Mouse (Mus musculus): ENCODE results near the gene Gm14226. TPM values are rescaled to one million over a fixed set of nuclear protein-coding genes. Genes with fewer than 3 reads are reported as not detected.
"Not testable (repeated sequence)": the region's sequence is repeated elsewhere in the genome, so short reads cannot be mapped to it uniquely, and the experiment has no call there.

The Gm14226 gene
- 0.14 and 0.31 TPM in 2 replicates for polyA plus RNA-seq (2016; fragmentation: Nextera tagmentation; extraction: Ambion mirVana)

- WGBS = 1% methylated on average over 24 of the region's 26 CpGs
- Histone ChIP-seq H3K27me3 (ENCODE audit: insufficient read depth, poor library complexity, severe bottlenecking) (peaks cover 47% of the 10 kb centered on the region), H3K4me3 (peak within 1 kb of the TSS; percentile 53), H3K4me1 (replicated peaks) (peaks cover 12% of the 10 kb centered on the region), H3K27ac (peak within 1 kb of the TSS; percentile 89)
- not testable (repeated sequence) for H3K36me3 ChIP-seq; DNase-seq (ENCODE audit: low spot score); H3K9me3 ChIP-seq
Observed at GRCm38 (mm10) chr2:155018251-155018755, at the start of gene Gm14226. Gm14226 (plus strand) TSS chr2:155018266.

DNA sequence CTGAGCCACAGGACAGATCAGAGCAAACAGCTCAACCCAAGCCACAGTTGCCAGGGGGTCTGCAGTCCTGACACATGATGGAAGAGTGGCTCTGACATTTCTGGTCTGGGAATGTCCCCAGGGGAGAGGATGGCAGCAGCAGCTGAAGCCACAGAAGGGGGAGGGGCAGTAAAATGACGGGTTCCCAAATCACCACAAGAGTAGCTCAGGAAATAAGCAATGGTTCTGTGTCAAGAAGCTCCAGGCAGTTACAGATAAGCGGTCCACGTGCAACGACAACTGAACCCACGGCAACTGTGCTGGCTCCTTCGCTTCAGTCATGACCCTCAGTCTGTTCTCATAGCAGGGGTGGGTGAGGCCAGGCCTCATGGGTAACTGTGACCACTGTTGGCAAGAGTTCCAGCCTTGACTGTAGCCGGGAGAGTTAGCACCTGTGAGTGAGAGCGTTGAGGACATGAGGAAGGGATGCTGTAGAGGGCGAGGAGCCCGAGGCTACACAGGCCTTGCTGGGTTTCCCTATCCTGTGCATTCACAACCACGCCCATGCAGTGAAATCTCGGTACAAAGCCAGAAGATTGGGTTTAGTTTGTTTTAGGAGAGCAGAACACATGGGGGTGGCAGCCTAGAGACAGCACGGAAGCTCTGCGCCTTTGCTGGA, 48.2 kb upstream of the Gm14226 start:
- not testable (repeated sequence) for H3K27me3 ChIP-seq (ENCODE audit: insufficient read depth, poor library complexity, severe bottlenecking); H3K36me3 ChIP-seq; H3K4me3 ChIP-seq; H3K9me3 ChIP-seq
- peak; percentile 5 for DNase-seq (ENCODE audit: low spot score)
- WGBS = 78% methylated on average over 14 of the region's 14 CpGs
- Histone ChIP-seq H3K4me1 (replicated peaks) (peaks cover 14% of the 10 kb centered on the region), H3K27ac (0 out of 2 replicates have a peak overlapping the region, but pooled peaks have one; percentile 29)

- WGBS = 76% methylated on average over 18 of the region's 18 CpGs
- H3K36me3 ChIP-seq = no peaks in the 10 kb centered on the region
- H3K9me3 ChIP-seq = no peaks in the 10 kb centered on the region
- H3K27me3 ChIP-seq (ENCODE audit: insufficient read depth, poor library complexity, severe bottlenecking) = no peaks in the 10 kb centered on the region
- DNase-seq (ENCODE audit: low spot score) = no peak
- H3K27ac ChIP-seq = no peak overlapping the region
- H3K4me1 ChIP-seq (replicated peaks) = peaks cover 14% of the 10 kb centered on the region
- no peak overlapping the region for H3K4me3 ChIP-seq
Observed at GRCm38 (mm10) chr2:154971919-154972692, 46.0 kb upstream of the Gm14226 start.

- DNase-seq (ENCODE audit: low spot score) = no peak
- WGBS = 83% methylated on average over 5 of the region's 5 CpGs
- no peaks in the 10 kb centered on the region for H3K9me3 ChIP-seq
- no peak overlapping the region for H3K4me3 ChIP-seq
- no peaks in the 10 kb centered on the region for H3K36me3 ChIP-seq
- no peak overlapping the region for H3K27ac ChIP-seq
- peaks cover 14% of the 10 kb centered on the region for H3K4me1 ChIP-seq (replicated peaks)
- H3K27me3 ChIP-seq (ENCODE audit: insufficient read depth, poor library complexity, severe bottlenecking) = no peaks in the 10 kb centered on the region
Observed at GRCm38 (mm10) chr2:154972981-154973380, 45.1 kb upstream of the Gm14226 start.

- Histone ChIP-seq H3K4me1 (replicated peaks) (no peaks in the 10 kb centered on the region), H3K9me3 (no peaks in the 10 kb centered on the region), H3K4me3 (no peak overlapping the region), H3K27ac (no peak overlapping the region), H3K27me3 (ENCODE audit: insufficient read depth, poor library complexity, severe bottlenecking) (no peaks in the 10 kb centered on the region), H3K36me3 (no peaks in the 10 kb centered on the region)
- WGBS = 76% methylated on average over 1 of the region's 1 CpGs
- no peak for DNase-seq (ENCODE audit: low spot score)
Observed at GRCm38 (mm10) chr2:154986609-154987008, 31.5 kb upstream of the Gm14226 start.

DNA sequence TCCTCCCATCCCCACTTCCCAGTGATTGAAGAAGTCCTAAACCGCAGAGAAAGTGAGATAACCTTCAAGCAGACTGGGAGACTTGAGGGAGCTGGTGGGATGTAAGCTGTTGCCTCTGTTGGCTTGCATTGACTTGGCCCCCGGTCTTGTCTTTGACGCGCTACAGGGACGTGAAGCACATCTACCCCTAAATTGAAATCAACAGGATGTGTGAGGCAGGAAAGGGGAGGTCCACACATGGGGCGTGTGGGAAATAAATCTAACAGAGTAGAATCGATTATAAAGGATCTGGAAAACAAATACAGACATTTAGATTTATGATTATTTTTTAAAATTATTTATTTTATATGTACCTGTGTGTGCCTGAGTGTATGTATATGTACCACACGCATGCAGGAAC, 26.7 kb upstream of the Gm14226 start:
- Histone ChIP-seq H3K4me1 (replicated peaks) (no peaks in the 10 kb centered on the region), H3K27me3 (ENCODE audit: insufficient read depth, poor library complexity, severe bottlenecking) (no peaks in the 10 kb centered on the region), H3K27ac (no peak overlapping the region), H3K9me3 (no peaks in the 10 kb centered on the region), H3K4me3 (no peak overlapping the region), H3K36me3 (no peaks in the 10 kb centered on the region)
- no peak for DNase-seq (ENCODE audit: low spot score)
- WGBS = 85% methylated on average over 8 of the region's 8 CpGs

DNA sequence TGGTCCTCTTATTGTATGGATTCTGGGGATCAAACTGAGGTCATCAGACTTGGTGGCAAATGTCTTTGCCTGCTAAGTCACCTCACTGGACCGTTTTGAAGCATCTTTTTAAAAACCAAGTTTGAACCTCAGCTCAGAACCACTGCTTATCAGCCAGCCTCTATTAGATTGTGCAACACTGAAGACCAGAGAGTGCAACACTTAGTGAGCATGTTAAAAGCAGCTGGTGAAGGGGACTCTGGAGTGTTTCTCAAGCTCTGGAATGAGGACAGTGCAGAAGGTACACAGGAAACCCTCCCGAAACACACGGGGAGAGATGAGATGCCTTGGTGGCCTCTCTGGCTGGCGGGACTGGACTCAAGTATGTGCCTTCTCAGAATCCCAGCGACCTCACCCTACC, 26.0 kb upstream of the Gm14226 start:
- no peak for DNase-seq (ENCODE audit: low spot score)
- no peak overlapping the region for H3K4me3 ChIP-seq
- WGBS = 74% methylated on average over 5 of the region's 5 CpGs

DNA sequence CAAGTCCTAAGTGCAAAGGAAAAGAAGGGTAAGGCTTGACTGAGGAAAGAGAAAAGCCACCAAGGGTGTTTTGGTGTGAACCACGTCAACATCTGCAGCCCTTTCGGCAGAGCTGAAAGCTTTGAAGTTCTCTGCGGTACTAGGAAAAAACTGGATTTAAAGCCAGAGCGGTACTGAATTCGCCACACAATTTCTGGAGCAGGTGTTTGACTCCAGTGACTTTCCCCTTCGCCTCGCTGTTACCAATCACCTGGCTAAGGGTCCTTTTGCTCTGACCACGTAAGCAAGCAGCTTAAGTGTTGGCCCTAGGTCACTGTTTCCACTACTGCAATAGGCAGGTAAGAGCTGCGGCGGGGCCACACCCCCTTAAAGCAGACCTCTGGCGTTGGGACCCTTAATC, 12.6 kb upstream of the Gm14226 start:
- no peak for DNase-seq (ENCODE audit: low spot score)
- Histone ChIP-seq H3K9me3 (peaks cover 4% of the 10 kb centered on the region; the same call in 1 of the 2 replicates), H3K27ac (no peak overlapping the region), H3K27me3 (ENCODE audit: insufficient read depth, poor library complexity, severe bottlenecking) (0 out of 2 replicates have a peak, but pooled peaks cover 3% of the 10 kb centered on the region), H3K36me3 (no peaks in the 10 kb centered on the region), H3K4me3 (no peak overlapping the region), H3K4me1 (replicated peaks) (no peaks in the 10 kb centered on the region)
- WGBS = 90% methylated on average over 11 of the region's 11 CpGs

More for the DNA sequence above, 26.0 kb upstream of the Gm14226 start:
- H3K9me3 ChIP-seq = no peaks in the 10 kb centered on the region
- H3K27me3 ChIP-seq (ENCODE audit: insufficient read depth, poor library complexity, severe bottlenecking) = no peaks in the 10 kb centered on the region
- H3K27ac ChIP-seq = no peak overlapping the region
- H3K4me1 ChIP-seq (replicated peaks) = no peaks in the 10 kb centered on the region
- no peaks in the 10 kb centered on the region for H3K36me3 ChIP-seq

DNA sequence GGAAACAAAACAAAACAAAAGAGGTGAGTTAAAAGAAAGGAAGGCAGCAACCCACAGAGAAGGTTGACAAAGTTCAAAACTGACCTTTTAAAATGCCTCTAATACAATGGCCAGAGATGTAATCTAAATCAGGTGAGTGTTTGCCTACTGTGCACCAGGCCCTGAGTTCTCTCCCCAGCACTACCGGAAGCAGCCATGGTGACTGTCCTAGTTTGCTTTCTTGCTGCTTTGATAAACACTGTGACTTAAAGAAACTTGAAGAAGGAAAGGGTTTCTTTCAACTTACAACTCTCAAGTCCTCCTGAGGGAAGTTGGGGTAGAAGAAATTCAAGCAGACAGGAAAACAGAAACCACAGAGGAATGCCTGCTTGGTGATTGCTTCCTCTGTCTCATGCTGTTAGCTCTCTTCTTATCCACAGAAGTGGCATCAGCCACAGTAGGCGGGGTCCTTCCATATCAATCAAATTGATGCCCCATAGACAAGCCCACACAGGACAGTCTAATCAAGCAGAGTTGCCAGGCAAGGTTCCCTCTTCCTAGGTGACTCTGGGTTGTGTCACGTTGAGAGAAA, 6.9 kb upstream of the Gm14226 start:
- H3K27me3 ChIP-seq (ENCODE audit: insufficient read depth, poor library complexity, severe bottlenecking) = peaks cover 19% of the 10 kb centered on the region
- WGBS = 60% methylated on average over 3 of the region's 3 CpGs

GRCm38 (mm10) chr2:155012991-155013390, 5.1 kb upstream of the Gm14226 start:
- H3K27ac ChIP-seq = no peak overlapping the region
- H3K27me3 ChIP-seq (ENCODE audit: insufficient read depth, poor library complexity, severe bottlenecking) = peaks cover 19% of the 10 kb centered on the region
- no peaks in the 10 kb centered on the region for H3K4me1 ChIP-seq (replicated peaks)
- no peak overlapping the region for H3K4me3 ChIP-seq
- DNase-seq (ENCODE audit: low spot score) = no peak
- 78% methylated on average over 6 of the region's 6 CpGs for WGBS
- H3K9me3 ChIP-seq = no peaks in the 10 kb centered on the region
- no peaks in the 10 kb centered on the region for H3K36me3 ChIP-seq

More for the DNA sequence above, 6.9 kb upstream of the Gm14226 start:
- no peak overlapping the region for H3K4me3 ChIP-seq
- H3K36me3 ChIP-seq = no peaks in the 10 kb centered on the region
- peaks cover 4% of the 10 kb centered on the region; the same call in 1 of the 2 replicates for H3K9me3 ChIP-seq
- H3K4me1 ChIP-seq (replicated peaks) = no peaks in the 10 kb centered on the region
- no peak for DNase-seq (ENCODE audit: low spot score)
- no peak overlapping the region for H3K27ac ChIP-seq

GRCm38 (mm10) chr2:155016751-155017150, 1.3 kb upstream of the Gm14226 start:
- H3K9me3 ChIP-seq; H3K36me3 ChIP-seq; H3K4me3 ChIP-seq; H3K27ac ChIP-seq; DNase-seq (ENCODE audit: low spot score): not testable (repeated sequence)
- 8% methylated on average over 8 of the region's 9 CpGs for WGBS
- Histone ChIP-seq H3K4me1 (replicated peaks) (peaks cover 12% of the 10 kb centered on the region), H3K27me3 (ENCODE audit: insufficient read depth, poor library complexity, severe bottlenecking) (peaks cover 37% of the 10 kb centered on the region)

DNA sequence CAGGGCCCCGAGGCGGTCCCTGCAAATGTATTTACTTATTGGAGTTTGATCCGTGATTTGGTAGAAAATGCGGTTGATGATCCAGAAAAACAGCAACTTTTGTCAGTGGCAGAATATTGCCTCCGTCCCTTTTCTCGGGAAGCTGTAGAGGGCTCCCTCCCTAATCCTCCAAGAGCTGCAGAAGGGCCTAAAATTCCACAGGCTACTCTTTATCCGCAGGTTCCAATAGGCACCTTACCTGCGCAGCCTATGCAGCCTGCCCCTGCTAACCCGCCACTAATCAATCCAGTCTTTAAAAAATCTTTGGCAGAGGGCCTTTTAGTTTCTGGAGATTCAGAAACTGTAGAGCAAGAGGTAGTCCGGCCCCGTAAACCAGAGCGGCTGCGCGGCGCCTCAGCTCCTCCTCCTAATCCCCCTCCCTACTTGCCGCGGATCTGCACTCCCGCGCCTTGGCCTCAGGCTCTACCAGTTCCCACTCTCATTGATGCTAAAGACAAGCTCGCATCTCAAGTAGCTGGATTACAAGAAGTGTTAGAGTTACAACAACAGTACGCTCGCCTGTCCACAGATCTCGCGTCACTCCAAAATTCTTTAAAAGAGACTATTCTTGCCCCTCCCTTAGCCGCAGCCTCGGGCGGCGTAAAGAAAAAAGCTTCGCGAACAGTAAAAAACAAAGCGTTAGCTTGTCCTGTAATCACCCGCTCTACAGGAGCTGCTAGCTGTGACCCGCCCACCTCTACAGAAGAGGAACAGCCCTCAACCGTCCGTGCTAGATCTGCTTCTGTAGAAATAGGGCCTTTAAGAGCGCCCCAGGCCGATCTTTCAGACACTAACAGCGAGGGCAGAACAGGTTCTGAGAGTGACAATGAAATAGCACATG, 936 bp downstream of the Gm14226 start:
- peaks cover 12% of the 10 kb centered on the region for H3K4me1 ChIP-seq (replicated peaks)
- peaks cover 45% of the 10 kb centered on the region for H3K27me3 ChIP-seq (ENCODE audit: insufficient read depth, poor library complexity, severe bottlenecking)
- WGBS = under 1% methylated on average over 38 of the region's 38 CpGs
- no peaks in the 10 kb centered on the region for H3K36me3 ChIP-seq
- no peaks in the 10 kb centered on the region for H3K9me3 ChIP-seq
- peak overlapping the region; percentile 89 for H3K27ac ChIP-seq
- H3K4me3 ChIP-seq = peak overlapping the region; percentile 53
- DNase-seq (ENCODE audit: low spot score) = peak; percentile 86
